12 mouse cellular contexts compared by ENCODE assay signal in the genomic region with DNA sequence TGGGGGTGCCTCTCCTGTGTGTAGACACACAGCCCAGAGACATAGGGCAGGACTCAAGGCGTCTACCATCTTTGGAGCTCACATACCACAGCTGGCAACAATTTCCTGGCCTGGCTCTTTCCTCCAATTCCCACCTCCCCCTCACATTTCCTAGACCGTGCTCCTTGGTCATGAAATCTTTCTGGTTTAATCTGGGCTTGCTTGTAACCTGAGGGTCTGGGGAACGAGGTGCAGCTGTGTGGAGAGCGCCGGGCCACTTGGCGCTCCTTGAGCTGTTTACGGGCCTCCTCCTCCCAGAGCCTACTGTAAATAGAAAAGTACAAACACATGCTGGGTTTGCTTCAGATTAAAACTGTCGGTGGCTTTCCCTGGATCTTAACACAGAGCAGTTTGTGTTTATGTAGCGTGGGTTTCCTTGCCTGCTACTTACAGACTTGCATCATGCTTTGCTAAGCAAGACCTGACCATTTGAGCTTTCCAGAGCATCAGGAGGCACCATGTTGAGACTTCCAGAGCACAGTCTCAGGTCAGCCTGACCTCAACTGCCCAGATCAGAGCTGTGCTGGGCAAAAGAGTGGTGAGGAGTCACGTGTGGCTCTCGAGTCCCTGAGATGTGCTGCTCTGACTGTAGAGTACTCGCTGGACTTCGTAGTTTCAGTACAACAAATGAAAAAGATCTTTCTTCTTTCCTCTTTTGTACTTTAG.
DNase-seq lines count a peak whose midpoint lies in the region; ATAC-seq lines count a peak whose summit lies in the region.
"Had no signal": no experiment of that assay in that cellular context is flagged by ENCODE, and none has a peak within 500 bp of the region (broad histone marks: within the 10 kb centered on the region; RNA-seq: fewer than 3 reads in every experiment).

No protein-coding gene starts in this region.

- intact Hi-C loops in gastrocnemius, postnatal 14 days (cut with DNase I; ENCODE audit: low total_unique reads): no loop called here

- no peak overlapping the region for H3K9ac ChIP-seq in kidney, embryonic 15.5 days
- H3K9ac ChIP-seq in intestine, embryonic 15.5 days: no peak overlapping the region
- H3K9ac ChIP-seq: liver, embryonic 12.5 days; midbrain, embryonic 15.5 days had no signal

- no peaks in the 10 kb centered on the region for H3K9me3 ChIP-seq in kidney, embryonic 15.5 days (replicated peaks)
- H3K9me3 ChIP-seq in intestine, embryonic 15.5 days: no peaks in the 10 kb centered on the region
- H3K9me3 ChIP-seq: liver, embryonic 12.5 days; midbrain, embryonic 15.5 days had no signal

- H3K27ac ChIP-seq in kidney, embryonic 15.5 days: peak overlapping the region; percentile 78
- H3K27ac ChIP-seq in intestine, embryonic 15.5 days: peak overlapping the region; percentile 52; the same call in 1 of the 2 replicates
- H3K27ac ChIP-seq: liver, embryonic 12.5 days; midbrain, embryonic 15.5 days had no signal

- H3K27me3 ChIP-seq in kidney, embryonic 15.5 days: no peaks in the 10 kb centered on the region
- H3K27me3 ChIP-seq in intestine, embryonic 15.5 days (replicated peaks): no peaks in the 10 kb centered on the region
- H3K27me3 ChIP-seq: liver, embryonic 12.5 days; midbrain, embryonic 15.5 days; Patski had no signal

- H3K4me3 ChIP-seq in kidney, embryonic 15.5 days (replicated peaks): no peak overlapping the region
- H3K4me3 ChIP-seq in intestine, embryonic 15.5 days (replicated peaks): no peak overlapping the region
- H3K4me3 ChIP-seq: liver, embryonic 12.5 days; midbrain, embryonic 15.5 days had no signal

- H3K4me2 ChIP-seq in kidney, embryonic 15.5 days: no peak overlapping the region
- H3K4me2 ChIP-seq in intestine, embryonic 15.5 days (replicated peaks): no peak overlapping the region
- H3K4me2 ChIP-seq: liver, embryonic 12.5 days; midbrain, embryonic 15.5 days had no signal

- WGBS in kidney, embryonic 15.5 days: 49% methylated on average over 13 of the region's 13 CpGs
- WGBS in intestine, embryonic 15.5 days: 56% methylated on average over 13 of the region's 13 CpGs

- ATAC-seq in kidney, embryonic 15.5 days (replicated peaks; ENCODE audit: low FRiP score): 0 out of 2 replicates have a peak, but pooled peaks have one; percentile 16
- no peak for ATAC-seq in intestine, embryonic 15.5 days
- ATAC-seq: liver, embryonic 12.5 days; midbrain, embryonic 15.5 days; Patski had no signal

- DNase-seq in embryo, embryonic 10 days (ENCODE audit: low spot score): peak; percentile 75
- no peak for DNase-seq in embryo, embryonic 9.5 days (ENCODE audit: extremely low spot score)
- no peak for DNase-seq in kidney, adult 18-20 months
- peak; percentile 24 for DNase-seq in brain, adult 2 months (ENCODE audit: low read depth, low spot score)
- no peak for DNase-seq in gastrocnemius, postnatal 14 days
- no peak for DNase-seq in thymus, adult 18-20 months
- DNase-seq: right cerebral cortex, adult 18-20 months had no signal

- H3K36me3 ChIP-seq in kidney, embryonic 15.5 days: no peaks in the 10 kb centered on the region
- no peaks in the 10 kb centered on the region for H3K36me3 ChIP-seq in intestine, embryonic 15.5 days
- H3K36me3 ChIP-seq: liver, embryonic 12.5 days; midbrain, embryonic 15.5 days had no signal

- peaks cover 42% of the 10 kb centered on the region for H3K4me1 ChIP-seq in kidney, embryonic 15.5 days
- peaks cover 28% of the 10 kb centered on the region for H3K4me1 ChIP-seq in intestine, embryonic 15.5 days (replicated peaks)
- H3K4me1 ChIP-seq: midbrain, embryonic 15.5 days had no signal

Comparison
In these comparisons a context has a peak if more than half of its experiments do, and no peak if none do; other contexts are left out.
1. DNase-seq: peak in embryo, embryonic 10 days (single experiment) and brain, adult 2 months (single experiment); none in embryo, embryonic 9.5 days (single experiment), kidney, adult 18-20 months (single experiment), gastrocnemius, postnatal 14 days (single experiment) and thymus, adult 18-20 months (0 of 2).